Mouse (Mus musculus) G1E (cell line): ENCODE measurements around the gene Apobec3.

ENCODE experiments used
- CTCF ChIP-seq: IDR thresholded peaks from 2 replicates; pipeline ENCODE4 v1.5.1; 2012; ENCODE audit warnings: low read depth, low read length, inconsistent platforms, mixed read lengths
- GATA1 ChIP-seq: IDR thresholded peaks from 2 replicates; pipeline ENCODE4 v1.6.1; 2012; ENCODE audit warnings: borderline replicate concordance, low read length, inconsistent platforms, mixed read lengths
- POLR2AphosphoS5 ChIP-seq: IDR thresholded peaks from 2 replicates; pipeline ENCODE4 v1.6.1; 2012; ENCODE audit warnings: low read depth, low read length, inconsistent platforms; ENCODE audit not compliant: insufficient replicate concordance
- TAL1 ChIP-seq: conservative IDR thresholded peaks from 2 replicates; pipeline ENCODE4 v1.6.1; 2012; ENCODE audit warnings: low read depth, low read length, inconsistent platforms, mixed read lengths

GRCm38 (mm10) chr15:79934776-79935175 lies 43.3 kb downstream of the Apobec3 start:
- TF ChIP-seq CTCF (no peak), POLR2AphosphoS5 (no peak), GATA1 (no peak), TAL1 (no peak)
